In the genomic region with DNA sequence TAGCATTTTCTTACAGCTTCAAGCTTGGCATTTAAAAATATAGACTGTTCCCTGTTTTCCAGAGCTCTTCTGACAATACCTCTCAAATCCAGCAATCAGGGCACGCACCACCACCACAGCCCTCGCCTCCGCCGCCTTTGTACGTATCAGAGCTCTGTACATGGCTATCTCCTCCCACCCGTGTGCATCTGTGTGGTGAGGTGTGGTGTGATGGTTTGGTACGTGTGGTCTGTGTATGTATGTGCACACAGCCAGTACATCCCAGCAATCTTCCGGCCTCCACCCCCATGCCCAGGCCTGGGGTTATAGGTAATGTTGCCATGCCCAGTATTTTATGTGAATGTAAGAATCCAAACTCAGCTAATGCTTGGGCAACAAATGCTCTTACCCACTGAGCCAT, we compare ENCODE assay signal across 12 mouse cellular contexts. TPM values are rescaled to one million over a fixed set of nuclear protein-coding genes. Genes with fewer than 3 reads are reported as not detected.
DNase-seq lines count a peak whose midpoint lies in the region; ATAC-seq and TF ChIP-seq lines count a peak whose summit lies in the region.
"Had no signal": no experiment of that assay in that cellular context is flagged by ENCODE, and none has a peak within 500 bp of the region (broad histone marks: within the 10 kb centered on the region; RNA-seq: fewer than 3 reads in every experiment).

No protein-coding gene starts in this region.

- H3K36me3 ChIP-seq in lung, postnatal 0 days (ENCODE audit: insufficient read depth, low read length) = no peaks in the 10 kb centered on the region
- no peaks in the 10 kb centered on the region; the same call in 1 of the 2 replicates for H3K36me3 ChIP-seq in liver, postnatal 0 days (replicated peaks; ENCODE audit: insufficient read depth, low read length)

- TF ChIP-seq EP300 in lung, postnatal 0 days (IDR thresholded peaks at IDR 0.05) = no peak
- TF ChIP-seq EP300 in liver, postnatal 0 days (IDR thresholded peaks at IDR 0.05; ENCODE audit: low read depth) = peak; percentile 91

- H3K9me3 ChIP-seq in lung, postnatal 0 days (ENCODE audit: low read length) = no peaks in the 10 kb centered on the region
- H3K9me3 ChIP-seq in liver, postnatal 0 days (ENCODE audit: low read length) = no peaks in the 10 kb centered on the region

- TF ChIP-seq POLR2A in lung, adult 2 months (IDR thresholded peaks at IDR 0.05; ENCODE audit: borderline replicate concordance, extremely low read depth, low read depth, low read length) = no peak

- no peak for TF ChIP-seq CTCF in lung, postnatal 0 days (IDR thresholded peaks at IDR 0.05)
- TF ChIP-seq CTCF in lung, adult 2 months (IDR thresholded peaks at IDR 0.05; ENCODE audit: insufficient read depth, low read length) = no peak
- TF ChIP-seq CTCF in liver, postnatal 0 days (IDR thresholded peaks at IDR 0.05; ENCODE audit: low read depth) = no peak

- H3K4me1 ChIP-seq in lung, postnatal 0 days (ENCODE audit: insufficient read depth, low read depth, low read length) = peaks cover 37% of the 10 kb centered on the region
- H3K4me1 ChIP-seq in lung, adult 2 months (ENCODE audit: control insufficient read depth, insufficient read depth, low read length) = peaks cover 48% of the 10 kb centered on the region
- H3K4me1 ChIP-seq in liver, postnatal 0 days (ENCODE audit: insufficient read depth) = peaks cover 94% of the 10 kb centered on the region

- peak; percentile 87 for DNase-seq in heart, adult 11 months
- DNase-seq in heart, postnatal 10 days = no peak
- no peak for DNase-seq in lung, postnatal 0 days (ENCODE audit: low spot score)
- no peak for DNase-seq in lung, adult 2 months
- DNase-seq in liver, postnatal 0 days = peak; percentile 69
- no peak for DNase-seq in left cerebral cortex, adult 8-10 months (ENCODE audit: low spot score in 2 of 2)
- DNase-seq in gastrocnemius, postnatal 25 days = no peak
- DNase-seq: cerebellum, adult 11 months; heart, postnatal 14 days; lung, postnatal 10 days had no signal

- no peak overlapping the region for H3K4me2 ChIP-seq in lung, postnatal 0 days (replicated peaks; ENCODE audit: low read depth, low read length)
- peak overlapping the region; percentile 62 for H3K4me2 ChIP-seq in liver, postnatal 0 days (ENCODE audit: low read depth, low read length)

- 91% methylated on average over 8 of the region's 8 CpGs for WGBS in lung, postnatal 0 days
- 90% methylated on average over 8 of the region's 8 CpGs for WGBS in lung, adult 2 months
- WGBS in liver, postnatal 0 days (ENCODE audit: insufficient replicate concordance) = 58% methylated on average over 8 of the region's 8 CpGs

- no peak overlapping the region for H3K9ac ChIP-seq in lung, postnatal 0 days (replicated peaks; ENCODE audit: low read depth)
- no peak overlapping the region; the same call in 1 of the 2 replicates for H3K9ac ChIP-seq in liver, postnatal 0 days (replicated peaks)

- no peak for ATAC-seq in lung, postnatal 0 days
- ATAC-seq in common myeloid progenitor, adult 5-6 weeks (replicated peaks; ENCODE audit: low read depth, poor library complexity, severe bottlenecking) = 0 out of 2 replicates have a peak, but pooled peaks have one; percentile 21
- peak; percentile 84 for ATAC-seq in liver, postnatal 0 days

- no peak overlapping the region for H3K4me3 ChIP-seq in lung, postnatal 0 days (ENCODE audit: low read depth, low read length)
- no peak overlapping the region for H3K4me3 ChIP-seq in lung, adult 2 months (replicated peaks; ENCODE audit: extremely low read depth, low read depth, low read length)
- peak overlapping the region; percentile 14; the same call in 1 of the 2 replicates for H3K4me3 ChIP-seq in liver, postnatal 0 days (ENCODE audit: low read depth, low read length)
- H3K4me3 ChIP-seq: left cerebral cortex, adult 2 months had no signal

- intact Hi-C loops in heart, postnatal 10 days (cut with DNase I) = no loop called here

- H3K27me3 ChIP-seq in lung, postnatal 0 days (replicated peaks; ENCODE audit: insufficient read depth, low read length) = no peaks in the 10 kb centered on the region
- no peaks in the 10 kb centered on the region for H3K27me3 ChIP-seq in liver, postnatal 0 days (ENCODE audit: insufficient read depth, low read length)

- peak overlapping the region; percentile 62; the same call in 1 of the 2 replicates for H3K27ac ChIP-seq in lung, postnatal 0 days (ENCODE audit: low read length)
- peak overlapping the region; percentile 98 for H3K27ac ChIP-seq in liver, postnatal 0 days (ENCODE audit: low read depth)
- H3K27ac ChIP-seq: left cerebral cortex, adult 2 months had no signal

RNA-seq across cellular contexts. Expression of a gene that starts 14.0 kb away (rescaled TPM):
- total RNA-seq in heart, postnatal 10 days (2021) = 10 to 100 TPM; 19.5 to 20.3 TPM
- polyA plus RNA-seq in lung, postnatal 0 days (2015; fragmentation: Nextera tagmentation; extraction: Ambion mirVana) = 5.9 and 6.7 TPM in 2 replicates
- 26.5 and 29.5 TPM in 2 replicates for polyA plus RNA-seq in lung, adult 2 months (2012; rRNA removed)
- 13.0 and 15.1 TPM in 2 replicates for total RNA-seq in common myeloid progenitor, adult 5-6 weeks (2017)
- polyA plus RNA-seq in liver, postnatal 0 days (2015; fragmentation: Nextera tagmentation; extraction: Ambion mirVana) = 2.6 and 2.8 TPM in 2 replicates
- 10 to 100 TPM; 17.8 to 23.3 (median 20.3) TPM for total RNA-seq in left cerebral cortex, adult 8-10 months (2022)
- 1 to 10 TPM; 8.0 to 9.9 TPM for total RNA-seq in gastrocnemius, postnatal 25 days (2021)

RNA-seq across cellular contexts. Expression of a gene that starts 56.4 kb away (rescaled TPM):
- under 1 TPM; 0.35 to 0.43 TPM for total RNA-seq in heart, postnatal 10 days (2021)
- 1.9 and 2.9 TPM in 2 replicates for polyA plus RNA-seq in lung, postnatal 0 days (2015; fragmentation: Nextera tagmentation; extraction: Ambion mirVana)
- polyA plus RNA-seq in lung, adult 2 months (2012; rRNA removed) = 0.84 and 1.3 TPM in 2 replicates
- total RNA-seq in common myeloid progenitor, adult 5-6 weeks (2017) = 0.58 and 0.64 TPM in 2 replicates
- polyA plus RNA-seq in liver, postnatal 0 days (2015; fragmentation: Nextera tagmentation; extraction: Ambion mirVana) = 0.28 and 0.35 TPM in 2 replicates
- 1 to 10 TPM; 5.1 to 6.3 (median 5.8) TPM for total RNA-seq in left cerebral cortex, adult 8-10 months (2022)
- under 1 TPM; 0.10 to 0.24 TPM for total RNA-seq in gastrocnemius, postnatal 25 days (2021)

Comparison
In these comparisons a context has a peak if more than half of its experiments do, and no peak if none do; other contexts are left out.
1. DNase-seq: peak in heart, adult 11 months (single experiment) and liver, postnatal 0 days (single experiment); none in heart, postnatal 10 days (0 of 2), lung, postnatal 0 days (single experiment), lung, adult 2 months (single experiment), left cerebral cortex, adult 8-10 months (0 of 2) and gastrocnemius, postnatal 25 days (single experiment).